Mouse (Mus musculus): ENCODE data around the gene Trappc1. TPM values are rescaled to one million over a fixed set of nuclear protein-coding genes. Genes with fewer than 3 reads are reported as not detected.
"Not testable (repeated sequence)": the region's sequence is repeated elsewhere in the genome, so short reads cannot be mapped to it uniquely, and the experiment has no call there.

The Trappc1 gene
- polyA plus RNA-seq, 2 experiments: 49.6 to 101 TPM

DNA sequence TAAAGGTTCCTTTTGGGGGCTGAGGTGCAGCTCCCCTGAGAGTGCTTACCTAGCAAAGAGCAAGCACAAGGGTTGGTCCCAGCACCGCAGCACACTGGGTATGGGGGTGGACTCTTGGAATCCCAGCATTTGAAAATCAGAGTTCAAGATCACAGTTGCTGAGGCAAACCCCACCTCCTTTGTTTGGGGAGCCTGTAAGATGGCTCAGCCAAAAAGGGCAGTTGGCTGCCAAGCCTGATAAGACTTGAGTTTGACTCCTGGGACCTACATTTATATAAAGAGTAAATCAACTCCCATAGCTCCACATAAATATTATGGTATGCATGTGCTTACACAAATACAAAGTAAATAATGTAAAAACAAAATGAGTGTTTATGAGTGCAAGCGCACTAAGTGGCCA is 17.7 kb upstream of the Trappc1 start:
- WGBS (ENCODE audit: insufficient replicate concordance): 60% methylated on average over 2 of the region's 2 CpGs
- TF ChIP-seq CTCF (IDR thresholded peaks at IDR 0.05; ENCODE audit: low read depth) (no peak), EP300 (IDR thresholded peaks at IDR 0.05; ENCODE audit: low read depth) (no peak)
- no peak overlapping the region for H3K27ac ChIP-seq
- 0 out of 4 replicates have a peak, but pooled peaks cover 0 to 2% of the 10 kb centered on the region in 2 experiments for H3K4me1 ChIP-seq (replicated peaks; ENCODE audit: control insufficient read depth in 2 of 2, insufficient read depth in 2 of 2, low read length in 1 of 2)
- H3K9me3 ChIP-seq (ENCODE audit: control insufficient read depth, low read length): no peaks in the 10 kb centered on the region
- DNase-seq (ENCODE audit: low read depth in 3 of 3, low spot score in 3 of 3) (no peak), ATAC-seq (ENCODE audit: insufficient read depth) (no peak)
- H3K4me2 ChIP-seq (ENCODE audit: low read depth): no peak overlapping the region
- peaks cover 10% of the 10 kb centered on the region for H3K36me3 ChIP-seq (replicated peaks; ENCODE audit: control insufficient read depth, insufficient read depth, low read depth)
- H3K4me3 ChIP-seq (ENCODE audit: insufficient read depth in 1 of 2, low read depth in 2 of 2, low read length in 2 of 2): no peak overlapping the region
- H3K27me3 ChIP-seq (ENCODE audit: control insufficient read depth, insufficient read depth, low read length): no peaks in the 10 kb centered on the region
- no peak overlapping the region for H3K9ac ChIP-seq (replicated peaks)

DNA sequence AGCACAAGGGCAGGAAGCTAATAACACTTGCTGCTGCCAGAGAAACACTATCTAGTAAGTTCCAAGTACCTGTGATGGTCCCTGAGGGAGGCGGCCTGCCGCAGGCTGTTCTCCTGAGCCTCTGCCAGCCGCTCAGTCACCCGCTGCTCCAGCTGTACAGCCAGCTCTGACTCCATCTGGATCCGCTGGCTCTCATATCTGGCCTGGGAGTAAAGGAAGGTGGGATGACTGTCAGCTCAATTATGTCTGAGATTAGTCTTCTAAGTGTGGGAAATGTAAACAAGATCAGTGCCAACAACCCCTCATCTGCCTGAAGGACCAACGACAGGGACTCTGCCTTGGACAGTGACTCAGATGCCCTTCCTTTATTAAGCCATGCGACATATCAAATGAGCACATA is 12.5 kb upstream of the Trappc1 start:
- Histone ChIP-seq H3K9ac (replicated peaks) (no peak overlapping the region), H3K4me2 (ENCODE audit: low read depth) (no peak overlapping the region), H3K9me3 (ENCODE audit: control insufficient read depth, low read length) (no peaks in the 10 kb centered on the region), H3K27me3 (ENCODE audit: control insufficient read depth, insufficient read depth, low read length) (no peaks in the 10 kb centered on the region), H3K36me3 (replicated peaks; ENCODE audit: control insufficient read depth, insufficient read depth, low read depth) (peaks cover 10% of the 10 kb centered on the region), H3K27ac (no peak overlapping the region), H3K4me3 (ENCODE audit: insufficient read depth in 1 of 2, low read depth in 2 of 2, low read length in 2 of 2) (no peak overlapping the region), H3K4me1 (replicated peaks; ENCODE audit: control insufficient read depth in 2 of 2, insufficient read depth in 2 of 2, low read length in 1 of 2) (0 out of 4 replicates have a peak, but pooled peaks cover 0 to 1% of the 10 kb centered on the region in 2 experiments)
- WGBS (ENCODE audit: insufficient replicate concordance): 82% methylated on average over 7 of the region's 7 CpGs
- no peak for TF ChIP-seq EP300 (IDR thresholded peaks at IDR 0.05; ENCODE audit: low read depth)
- no peak for TF ChIP-seq CTCF (IDR thresholded peaks at IDR 0.05; ENCODE audit: low read depth)
- DNase-seq (ENCODE audit: low read depth in 3 of 3, low spot score in 3 of 3): no peak
- ATAC-seq (ENCODE audit: insufficient read depth): no peak

DNA sequence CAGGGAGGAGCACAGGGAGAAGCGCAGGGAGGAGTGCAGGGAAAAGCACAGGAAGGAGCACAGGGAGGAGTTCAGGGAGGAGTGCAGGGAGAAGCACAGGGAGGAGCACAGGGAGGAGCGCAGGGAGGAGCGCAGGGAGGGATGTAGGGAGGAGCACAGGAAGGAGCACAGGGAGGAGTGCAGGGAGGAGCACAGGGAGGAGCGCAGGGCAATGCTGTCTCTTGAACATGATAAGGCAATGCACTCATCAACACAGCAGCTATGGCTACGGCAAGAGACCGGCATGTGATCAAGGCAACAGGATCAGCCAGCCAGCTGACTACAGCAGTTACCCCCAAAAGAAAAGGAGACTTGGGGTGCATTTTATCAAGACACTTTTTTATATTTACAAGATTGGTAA is 7.4 kb upstream of the Trappc1 start:
- DNase-seq (ENCODE audit: low read depth in 3 of 3, low spot score in 3 of 3): no peak
- WGBS (ENCODE audit: insufficient replicate concordance): 86% methylated on average over 6 of the region's 6 CpGs
- Histone ChIP-seq H3K27me3 (ENCODE audit: control insufficient read depth, insufficient read depth, low read length) (no peaks in the 10 kb centered on the region), H3K36me3 (replicated peaks; ENCODE audit: control insufficient read depth, insufficient read depth, low read depth) (no peaks in the 10 kb centered on the region; the same call in 1 of the 2 replicates), H3K4me3 (ENCODE audit: insufficient read depth in 1 of 2, low read depth in 2 of 2, low read length in 2 of 2) (no peak overlapping the region), H3K9ac (replicated peaks) (no peak overlapping the region), H3K9me3 (ENCODE audit: control insufficient read depth, low read length) (no peaks in the 10 kb centered on the region), H3K27ac (no peak overlapping the region), H3K4me2 (ENCODE audit: low read depth) (no peak overlapping the region), H3K4me1 (replicated peaks; ENCODE audit: control insufficient read depth in 2 of 2, insufficient read depth in 2 of 2, low read length in 1 of 2) (no peaks in the 10 kb centered on the region)
- ATAC-seq (ENCODE audit: insufficient read depth): no peak
- TF ChIP-seq CTCF (IDR thresholded peaks at IDR 0.05; ENCODE audit: low read depth) (no peak), EP300 (IDR thresholded peaks at IDR 0.05; ENCODE audit: low read depth) (no peak)

DNA sequence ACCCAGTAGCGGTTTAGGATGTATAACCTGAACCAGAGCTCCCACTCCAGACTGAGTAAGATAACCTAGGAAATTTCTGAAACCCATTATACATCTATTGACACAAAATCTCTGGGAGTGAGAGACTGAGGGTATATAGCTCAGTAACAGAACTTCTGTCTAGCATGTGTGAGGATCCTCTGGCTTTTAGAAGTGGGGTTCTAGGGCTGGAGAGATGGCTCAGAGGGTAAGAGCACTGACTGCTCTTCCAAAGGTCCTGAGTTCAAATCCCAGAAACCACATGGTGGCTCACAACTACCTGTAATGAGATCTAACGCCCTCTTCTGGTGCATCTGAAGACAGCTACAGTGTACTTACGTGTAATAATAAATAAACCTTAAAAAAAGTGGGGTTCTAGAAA is 5.8 kb upstream of the Trappc1 start:
- not testable (repeated sequence) for H3K9ac ChIP-seq (replicated peaks); DNase-seq (ENCODE audit: low read depth in 3 of 3, low spot score in 3 of 3); H3K36me3 ChIP-seq (replicated peaks; ENCODE audit: control insufficient read depth, insufficient read depth, low read depth); H3K27me3 ChIP-seq (ENCODE audit: control insufficient read depth, insufficient read depth, low read length); H3K4me3 ChIP-seq (ENCODE audit: insufficient read depth in 1 of 2, low read depth in 2 of 2, low read length in 2 of 2); H3K27ac ChIP-seq; ATAC-seq (ENCODE audit: insufficient read depth); H3K9me3 ChIP-seq (ENCODE audit: control insufficient read depth, low read length); H3K4me1 ChIP-seq (replicated peaks; ENCODE audit: control insufficient read depth in 2 of 2, insufficient read depth in 2 of 2, low read length in 1 of 2); H3K4me2 ChIP-seq (ENCODE audit: low read depth)
- 78% methylated on average over 3 of the region's 3 CpGs for WGBS (ENCODE audit: insufficient replicate concordance)

DNA sequence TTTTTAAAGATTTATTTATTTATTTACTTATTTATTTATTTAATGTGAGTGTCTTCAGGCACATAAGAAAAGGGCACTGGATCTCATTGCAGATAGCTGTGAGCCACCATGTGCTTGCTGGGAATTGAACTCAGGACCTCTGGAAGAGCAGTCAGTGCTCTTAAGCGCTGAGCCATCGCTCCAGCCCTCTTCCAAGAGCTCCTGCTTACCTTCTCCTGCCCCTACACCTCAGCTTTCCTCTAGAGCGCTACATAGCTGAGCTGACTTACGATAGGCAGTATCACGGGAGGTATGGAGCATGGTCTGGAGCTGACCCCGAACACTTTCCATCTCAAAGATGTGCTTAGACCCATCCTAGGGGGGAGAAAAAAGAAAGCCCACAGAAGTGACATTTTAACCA is 2.2 kb upstream of the Trappc1 start:
- no peak overlapping the region for H3K4me3 ChIP-seq (ENCODE audit: insufficient read depth in 1 of 2, low read depth in 2 of 2, low read length in 2 of 2)
- ATAC-seq (ENCODE audit: insufficient read depth) (no peak), DNase-seq (ENCODE audit: low read depth in 3 of 3, low spot score in 3 of 3) (no peak)
- H3K27ac ChIP-seq: no peak overlapping the region
- H3K4me1 ChIP-seq (replicated peaks; ENCODE audit: control insufficient read depth in 2 of 2, insufficient read depth in 2 of 2, low read length in 1 of 2): peaks cover 20 to 26% of the 10 kb centered on the region in 2 experiments
- H3K27me3 ChIP-seq (ENCODE audit: control insufficient read depth, insufficient read depth, low read length): peaks cover 4% of the 10 kb centered on the region
- H3K4me2 ChIP-seq (ENCODE audit: low read depth): peak overlapping the region; percentile 100; the same call in 1 of the 2 replicates
- H3K9ac ChIP-seq (replicated peaks): no peak overlapping the region; the same call in 1 of the 2 replicates
- no peaks in the 10 kb centered on the region for H3K9me3 ChIP-seq (ENCODE audit: control insufficient read depth, low read length)
- no peak for TF ChIP-seq CTCF (IDR thresholded peaks at IDR 0.05; ENCODE audit: low read depth)
- no peak for TF ChIP-seq EP300 (IDR thresholded peaks at IDR 0.05; ENCODE audit: low read depth)
- WGBS (ENCODE audit: insufficient replicate concordance): 90% methylated on average over 6 of the region's 6 CpGs
- no peaks in the 10 kb centered on the region; the same call in 1 of the 2 replicates for H3K36me3 ChIP-seq (replicated peaks; ENCODE audit: control insufficient read depth, insufficient read depth, low read depth)

Data from liver, embryonic 14.5 days (tissue).